Mouse (Mus musculus) forebrain, embryonic 13.5 days (tissue): ENCODE data around the gene Prss54. TPM values are rescaled to one million over a fixed set of nuclear protein-coding genes. Genes with fewer than 3 reads are reported as not detected.
A peak's percentile ranks its signal among the peaks of the same experiment; 100 is the strongest.

Experiments
- ATAC-seq: fragments of 200-750 bp; cut with Nextera tagmentation; 2 replicates; pipeline ENCODE4 v1.8.0; 2017
- H3K27ac ChIP-seq: fragments of 300-500 bp; sonication (generic); 2 replicates; pipeline ENCODE4 v1.5.1; 2015; ENCODE audit warnings: inconsistent platforms, mild to moderate bottlenecking, moderate library complexity
- H3K27me3 ChIP-seq: fragments of 300-500 bp; sonication (generic); 2 replicates; pipeline ENCODE4 v1.6.1; 2015; ENCODE audit warnings: mild to moderate bottlenecking, inconsistent platforms
- H3K36me3 ChIP-seq: fragments of 300-500 bp; sonication (generic); 2 replicates; pipeline ENCODE4 v1.6.1; 2015; ENCODE audit warnings: mild to moderate bottlenecking, inconsistent platforms; ENCODE audit not compliant: poor library complexity, severe bottlenecking
- H3K4me1 ChIP-seq: fragments of 300-500 bp; sonication (generic); 2 replicates; pipeline ENCODE4 v1.6.1; 2015; ENCODE audit warnings: inconsistent platforms
- H3K4me2 ChIP-seq: fragments of 300-500 bp; sonication (generic); 2 replicates; pipeline ENCODE4 v1.6.1; 2015; ENCODE audit warnings: inconsistent platforms, mild to moderate bottlenecking, moderate library complexity
- H3K4me3 ChIP-seq: fragments of 300-500 bp; sonication (generic); 2 replicates; pipeline ENCODE4 v1.5.1; 2015; ENCODE audit warnings: mild to moderate bottlenecking, inconsistent platforms
- H3K9ac ChIP-seq: fragments of 300-500 bp; sonication (generic); 2 replicates; pipeline ENCODE4 v1.6.1; 2015; ENCODE audit warnings: mild to moderate bottlenecking, inconsistent platforms
- H3K9me3 ChIP-seq: fragments of 300-500 bp; sonication (generic); replicated peaks from 2 replicates; pipeline ENCODE4 v1.6.1; 2016; ENCODE audit warnings: inconsistent platforms
- WGBS: fragments of 180-500 bp; shearing (Covaris S2); methylation state at CpG from one replicate; pipeline ENCODE4 v1.1.7; 2015; 5-methylcytosine and 5-hydroxymethylcytosine counted together
- polyA plus RNA-seq: library from polyadenylated mRNA; unstranded; fragments of >200 nt; fragmentation: Nextera tagmentation; extraction: Ambion mirVana; gene quantifications from 2 replicates; pipeline ENCODE4 v1.2.1, GENCODE M21; 2015

The Prss54 gene
- polyA plus RNA-seq, 1 experiment from 2014 or later = not detected

DNA sequence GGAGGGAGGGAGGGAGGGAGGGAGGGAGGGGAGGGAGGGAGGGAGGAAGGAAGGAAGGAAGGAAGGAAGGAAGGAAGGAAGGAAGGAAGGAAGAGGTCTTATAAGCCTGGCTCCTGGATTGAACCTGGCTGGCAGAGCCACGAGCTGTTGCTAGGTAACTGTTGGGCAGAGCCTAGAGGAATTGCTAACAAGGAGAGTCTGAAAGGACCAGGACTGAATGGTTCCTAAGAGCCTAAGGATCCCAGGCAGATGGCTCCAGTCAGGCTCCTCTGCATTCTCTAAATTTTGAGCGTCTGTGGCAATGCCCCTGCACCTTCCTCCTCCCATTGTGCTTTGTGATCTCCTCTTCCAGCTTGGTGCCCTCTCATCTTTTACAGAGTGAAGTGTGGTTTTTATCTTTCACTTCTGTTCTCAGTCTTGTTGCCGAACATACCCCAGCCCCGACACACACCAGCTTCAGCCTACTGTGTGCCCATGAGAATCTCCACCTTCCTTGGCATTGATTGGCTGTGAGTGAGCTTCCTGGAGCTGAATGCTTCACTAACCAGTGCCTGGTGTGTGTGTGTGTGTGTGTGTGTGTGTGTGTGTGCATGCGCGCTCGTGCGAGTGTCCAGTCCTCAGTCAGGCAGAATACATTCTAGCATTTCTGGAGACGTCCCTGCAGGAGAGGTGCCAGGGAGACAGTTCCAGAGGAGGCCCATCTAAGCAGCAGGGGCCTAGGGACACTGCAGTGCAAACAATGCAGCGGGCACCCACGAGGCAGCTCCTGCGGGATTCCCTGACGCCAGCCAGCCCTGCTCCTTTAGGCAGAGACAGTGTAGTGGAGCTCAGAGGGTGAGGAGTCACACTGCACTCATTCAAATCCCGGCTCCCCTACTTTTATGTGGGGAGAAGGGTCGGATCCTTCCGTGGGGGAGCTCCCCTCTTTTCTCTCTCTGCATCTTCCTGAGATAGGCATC is 26.0 kb downstream of the Prss54 start:
- Histone ChIP-seq H3K27me3 (no peaks in the 10 kb centered on the region), H3K4me2 (peak overlapping the region; percentile 11; the same call in 1 of the 2 replicates), H3K36me3 (no peaks in the 10 kb centered on the region), H3K4me1 (peaks cover 11% of the 10 kb centered on the region), H3K27ac (peak overlapping the region; percentile 26), H3K4me3 (no peak overlapping the region), H3K9me3 (no peaks in the 10 kb centered on the region), H3K9ac (peak overlapping the region; percentile 35; the same call in 1 of the 2 replicates)
- peak; percentile 79 for ATAC-seq
- WGBS = 44% methylated on average over 16 of the region's 16 CpGs

DNA sequence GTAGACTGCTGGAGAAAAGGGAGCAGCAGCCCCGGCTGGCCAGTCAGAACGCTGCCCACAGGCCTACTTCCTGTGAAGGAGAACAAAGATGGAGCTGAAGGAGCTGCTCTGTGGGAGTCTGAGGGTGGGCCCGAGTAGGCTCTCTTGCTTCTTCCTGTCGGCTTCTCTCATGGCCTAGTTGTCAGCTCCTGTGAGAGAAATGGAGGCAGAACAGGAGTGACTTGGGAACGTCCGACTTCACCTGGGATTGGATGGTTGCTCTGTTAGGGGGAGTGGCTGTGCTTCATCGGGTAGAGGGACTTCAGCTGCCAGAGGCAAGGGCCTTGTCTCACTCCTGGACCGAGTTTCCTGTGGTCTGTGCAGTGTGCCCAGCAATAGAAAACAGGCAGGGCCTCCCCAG is 28.2 kb downstream of the Prss54 start:
- no peaks in the 10 kb centered on the region; the same call in 1 of the 2 replicates for H3K9me3 ChIP-seq
- WGBS = 67% methylated on average over 8 of the region's 8 CpGs
- H3K36me3 ChIP-seq = no peaks in the 10 kb centered on the region
- H3K27ac ChIP-seq = no peak overlapping the region
- peaks cover 11% of the 10 kb centered on the region for H3K4me1 ChIP-seq
- H3K9ac ChIP-seq = no peak overlapping the region
- no peaks in the 10 kb centered on the region for H3K27me3 ChIP-seq
- no peak for ATAC-seq
- no peak overlapping the region for H3K4me3 ChIP-seq
- no peak overlapping the region for H3K4me2 ChIP-seq

DNA sequence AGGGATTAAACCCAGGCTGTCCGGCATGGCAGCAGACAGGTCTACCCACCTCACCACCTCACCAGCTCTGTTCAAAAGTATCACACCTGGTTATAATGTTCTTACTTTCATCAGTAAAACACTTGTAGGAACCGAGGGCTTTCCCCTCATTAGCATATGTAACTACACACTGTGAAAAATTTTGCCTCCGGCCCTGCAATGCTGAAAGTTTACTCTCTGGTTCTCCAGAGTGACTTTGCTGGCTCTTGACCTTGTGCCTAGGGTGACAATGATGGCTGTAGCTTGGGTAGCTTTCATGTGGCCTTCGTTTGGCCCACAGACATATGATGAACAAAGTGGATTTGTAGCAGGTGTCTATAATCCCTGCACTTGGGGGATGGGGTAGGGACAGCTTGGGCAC is 29.2 kb downstream of the Prss54 start:
- Histone ChIP-seq H3K9me3 (no peaks in the 10 kb centered on the region; the same call in 1 of the 2 replicates), H3K36me3 (no peaks in the 10 kb centered on the region), H3K4me3 (no peak overlapping the region), H3K27ac (no peak overlapping the region), H3K4me1 (peaks cover 11% of the 10 kb centered on the region), H3K4me2 (no peak overlapping the region), H3K9ac (no peak overlapping the region), H3K27me3 (no peaks in the 10 kb centered on the region)
- no peak for ATAC-seq
- WGBS = 78% methylated on average over 4 of the region's 4 CpGs

DNA sequence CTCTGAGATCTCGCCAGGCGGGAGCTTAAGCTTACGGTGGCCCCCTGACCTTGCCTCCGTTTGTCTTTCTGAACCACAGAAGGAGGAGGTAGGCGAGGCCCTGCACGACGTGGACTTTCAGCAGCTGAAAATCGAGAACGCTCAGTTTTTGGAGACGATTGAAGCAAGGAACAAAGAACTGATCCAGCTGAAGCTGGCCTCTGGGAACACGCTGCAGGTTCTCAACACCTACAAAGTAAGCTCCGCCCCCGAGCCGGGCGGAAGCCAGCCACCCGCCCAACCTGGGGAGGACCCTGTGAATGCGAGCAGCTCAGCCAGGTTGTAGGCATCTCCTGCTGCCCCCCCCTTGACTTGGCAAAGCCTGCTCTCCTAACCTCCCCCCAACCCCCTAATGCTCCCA is 30.3 kb downstream of the Prss54 start:
- Histone ChIP-seq H3K9me3 (no peaks in the 10 kb centered on the region; the same call in 1 of the 2 replicates), H3K4me2 (no peak overlapping the region), H3K9ac (no peak overlapping the region), H3K36me3 (no peaks in the 10 kb centered on the region), H3K4me3 (no peak overlapping the region), H3K4me1 (peaks cover 10% of the 10 kb centered on the region), H3K27ac (no peak overlapping the region), H3K27me3 (no peaks in the 10 kb centered on the region)
- WGBS = 84% methylated on average over 17 of the region's 17 CpGs
- ATAC-seq = no peak

DNA sequence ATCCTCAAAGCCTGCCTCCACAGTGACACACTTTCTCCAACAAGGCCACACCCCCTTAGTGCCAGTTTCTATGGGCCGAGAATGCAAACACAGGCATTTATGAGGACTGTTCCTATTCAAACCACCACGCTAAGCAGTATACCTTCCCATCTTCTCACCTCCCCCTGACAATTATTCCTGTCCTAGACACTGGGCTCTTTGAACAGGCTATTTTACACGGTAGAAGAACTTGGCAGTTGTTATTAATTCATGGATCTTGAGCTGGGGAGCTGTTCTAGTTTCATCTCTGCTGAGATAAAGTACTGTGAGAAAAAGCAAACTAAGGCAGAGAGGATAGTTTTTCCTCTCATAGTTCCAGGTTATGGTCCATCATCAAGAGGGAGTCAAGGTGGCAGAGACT is 33.1 kb downstream of the Prss54 start:
- 64% methylated on average over 3 of the region's 3 CpGs for WGBS

DNA sequence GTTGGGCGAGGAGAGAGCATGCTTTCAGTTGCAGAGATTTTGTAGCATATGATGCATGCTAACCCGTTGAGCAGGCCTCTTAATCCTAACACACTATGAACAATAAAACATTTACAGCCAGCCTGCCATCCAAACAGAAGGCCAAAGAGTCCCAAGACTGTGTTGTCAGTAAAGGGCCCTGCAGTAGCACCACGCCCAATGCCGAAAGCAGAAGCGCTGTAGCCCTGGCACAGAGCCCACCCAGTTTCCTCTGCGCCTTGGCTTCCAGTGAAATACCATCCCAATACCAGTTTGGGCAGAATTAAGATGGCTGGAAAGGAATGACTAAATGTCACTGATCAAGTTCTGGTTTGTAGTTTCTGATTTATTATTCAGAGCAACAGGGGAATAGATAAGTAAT is 33.9 kb downstream of the Prss54 start:
- no peaks in the 10 kb centered on the region; the same call in 1 of the 2 replicates for H3K9me3 ChIP-seq
- no peak overlapping the region for H3K9ac ChIP-seq
- H3K4me1 ChIP-seq = no peaks in the 10 kb centered on the region
- no peaks in the 10 kb centered on the region for H3K36me3 ChIP-seq
- H3K4me2 ChIP-seq = no peak overlapping the region
- no peaks in the 10 kb centered on the region for H3K27me3 ChIP-seq
- H3K27ac ChIP-seq = no peak overlapping the region
- no peak overlapping the region for H3K4me3 ChIP-seq
- no peak for ATAC-seq
- WGBS = 90% methylated on average over 6 of the region's 6 CpGs

More for the DNA sequence above, 33.1 kb downstream of the Prss54 start:
- H3K27me3 ChIP-seq = no peaks in the 10 kb centered on the region
- H3K27ac ChIP-seq = no peak overlapping the region
- no peak overlapping the region for H3K9ac ChIP-seq
- H3K36me3 ChIP-seq = no peaks in the 10 kb centered on the region
- H3K4me1 ChIP-seq = no peaks in the 10 kb centered on the region
- H3K4me3 ChIP-seq = no peak overlapping the region
- no peak for ATAC-seq
- no peaks in the 10 kb centered on the region; the same call in 1 of the 2 replicates for H3K9me3 ChIP-seq
- no peak overlapping the region for H3K4me2 ChIP-seq

DNA sequence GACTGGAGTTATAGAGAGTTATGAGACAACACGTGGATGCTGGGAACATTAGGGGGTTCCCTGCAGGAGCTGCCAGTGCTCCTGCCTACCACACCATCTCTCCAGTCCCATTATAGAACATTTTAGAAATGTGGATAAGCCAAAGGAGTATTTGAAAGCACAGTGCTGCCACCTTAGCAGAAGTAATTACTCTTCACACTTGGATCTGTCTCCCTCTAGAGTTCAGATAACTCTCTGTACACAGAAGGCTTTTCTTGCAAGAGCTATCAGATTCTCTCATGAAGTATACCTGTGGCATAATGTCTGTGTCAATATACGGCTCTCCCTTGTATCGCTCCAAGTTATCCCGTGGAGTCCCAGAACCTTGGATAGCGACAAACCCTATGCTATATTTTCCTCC is 36.7 kb downstream of the Prss54 start:
- 86% methylated on average over 5 of the region's 5 CpGs for WGBS
- H3K9me3 ChIP-seq = no peaks in the 10 kb centered on the region; the same call in 1 of the 2 replicates
- no peaks in the 10 kb centered on the region for H3K36me3 ChIP-seq
- H3K27me3 ChIP-seq = no peaks in the 10 kb centered on the region
- H3K9ac ChIP-seq = no peak overlapping the region
- no peaks in the 10 kb centered on the region for H3K4me1 ChIP-seq
- H3K4me2 ChIP-seq = no peak overlapping the region
- no peak for ATAC-seq
- H3K4me3 ChIP-seq = no peak overlapping the region
- H3K27ac ChIP-seq = no peak overlapping the region

DNA sequence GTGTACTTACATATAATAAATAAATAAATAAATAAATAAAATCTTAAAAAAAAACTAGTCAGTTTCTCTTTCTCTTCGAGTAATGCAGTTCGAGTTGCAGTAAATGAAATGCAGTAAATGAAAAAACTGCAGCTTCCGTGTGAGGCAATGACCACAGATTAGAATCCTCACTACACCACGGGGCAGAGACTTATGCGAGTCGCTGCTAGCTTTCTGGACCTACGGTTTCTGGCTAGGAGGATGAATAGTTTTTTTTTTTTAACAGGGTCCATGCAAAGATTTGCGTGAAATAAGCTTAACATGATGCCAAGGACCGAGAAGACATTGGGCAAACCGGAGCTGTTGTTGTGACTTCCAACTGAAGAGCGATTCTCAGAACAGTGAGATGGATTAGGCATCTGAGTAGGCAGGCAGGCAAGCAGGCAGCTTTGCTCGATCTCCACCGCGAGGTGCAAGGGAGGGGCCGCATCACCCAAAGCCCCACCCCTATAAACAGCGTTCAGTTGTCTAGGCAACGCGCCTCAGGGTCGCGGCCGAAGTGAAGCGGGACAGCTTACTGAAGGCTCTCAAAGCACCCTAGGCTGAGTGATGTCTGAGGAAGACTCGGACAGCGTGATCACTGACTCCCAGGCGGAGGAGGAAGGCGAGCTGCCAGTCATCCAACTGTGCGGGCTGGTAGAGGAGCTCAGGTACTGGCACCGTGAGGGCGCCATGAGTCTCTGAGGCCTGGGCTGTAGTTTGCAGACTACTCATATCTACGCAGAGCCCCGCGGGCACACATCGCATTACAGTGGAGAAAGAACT is 42.4 kb downstream of the Prss54 start, which contains the start of gene Ccdc113:
TSS of gene Ccdc113 (plus strand) at position 502 of the 804 bp plus-strand sequence.
- Histone ChIP-seq H3K9me3 (no peaks in the 10 kb centered on the region), H3K4me1 (peaks cover 12% of the 10 kb centered on the region), H3K4me3 (peak within 1 kb of the TSS; percentile 49), H3K36me3 (no peaks in the 10 kb centered on the region), H3K27ac (no peak within 1 kb of the TSS), H3K27me3 (no peaks in the 10 kb centered on the region), H3K9ac (peak within 1 kb of the TSS; percentile 60), H3K4me2 (peak within 1 kb of the TSS; percentile 81)
- 7% methylated on average over 33 of the region's 33 CpGs for WGBS
- peak; percentile 91 for ATAC-seq

DNA sequence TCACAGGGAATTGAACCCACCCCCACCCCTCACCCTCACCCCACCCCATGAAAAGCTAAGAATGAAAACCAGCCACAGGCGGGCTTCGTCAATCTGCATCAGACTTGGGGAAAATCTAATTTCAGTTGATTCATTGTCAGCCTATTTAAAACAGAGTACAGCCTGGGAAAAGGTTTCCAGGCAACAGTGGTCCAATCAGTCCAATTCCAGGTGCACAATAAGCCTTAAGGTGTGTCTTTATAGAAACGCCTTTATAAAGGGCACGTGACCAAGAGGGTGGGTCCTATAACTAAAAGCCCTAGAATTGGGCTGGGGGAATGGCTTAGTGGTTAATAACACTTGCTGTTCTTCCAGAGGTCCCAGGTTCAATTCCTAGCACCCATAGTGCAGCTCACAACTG is 43.9 kb downstream of the Prss54 start:
- Histone ChIP-seq H3K27me3 (no peaks in the 10 kb centered on the region), H3K9ac (no peak overlapping the region), H3K27ac (no peak overlapping the region), H3K9me3 (no peaks in the 10 kb centered on the region), H3K4me3 (no peak overlapping the region), H3K4me1 (peaks cover 12% of the 10 kb centered on the region), H3K36me3 (no peaks in the 10 kb centered on the region), H3K4me2 (no peak overlapping the region)
- WGBS = 55% methylated on average over 4 of the region's 4 CpGs
- no peak for ATAC-seq

DNA sequence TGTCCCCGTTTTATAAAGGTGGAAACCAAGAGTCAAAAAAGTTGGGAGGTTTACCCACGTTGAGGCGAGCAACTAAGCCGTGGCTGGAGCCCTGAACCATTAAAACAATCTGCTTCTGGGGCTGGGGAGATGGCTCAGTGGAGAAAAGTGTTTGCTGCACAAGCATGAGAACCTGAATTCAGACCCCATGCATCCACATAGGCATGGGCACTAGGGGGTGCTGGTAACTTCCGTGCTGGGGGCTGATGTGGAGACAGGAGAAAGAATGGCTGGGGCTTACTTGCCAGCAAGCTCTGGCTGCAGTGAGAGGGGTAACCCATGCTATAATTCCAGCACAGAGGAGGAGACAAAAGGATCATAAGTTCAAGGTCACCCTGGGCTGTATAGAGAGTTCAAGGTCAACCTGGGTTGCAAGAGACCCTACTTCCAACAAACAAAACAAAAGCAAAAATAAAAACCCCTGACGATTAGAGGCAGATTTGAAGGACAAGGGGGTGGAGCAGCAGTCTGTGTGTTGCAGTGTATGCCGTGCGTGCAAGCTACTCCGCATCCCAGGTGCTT is 47.3 kb downstream of the Prss54 start:
- no peak overlapping the region for H3K9ac ChIP-seq
- no peak overlapping the region for H3K4me3 ChIP-seq
- no peaks in the 10 kb centered on the region for H3K36me3 ChIP-seq
- H3K27me3 ChIP-seq = no peaks in the 10 kb centered on the region
- ATAC-seq = no peak
- no peaks in the 10 kb centered on the region for H3K9me3 ChIP-seq
- H3K4me2 ChIP-seq = no peak overlapping the region
- no peak overlapping the region for H3K27ac ChIP-seq
- peaks cover 8% of the 10 kb centered on the region; the same call in 1 of the 2 replicates for H3K4me1 ChIP-seq
- WGBS = 59% methylated on average over 9 of the region's 9 CpGs

DNA sequence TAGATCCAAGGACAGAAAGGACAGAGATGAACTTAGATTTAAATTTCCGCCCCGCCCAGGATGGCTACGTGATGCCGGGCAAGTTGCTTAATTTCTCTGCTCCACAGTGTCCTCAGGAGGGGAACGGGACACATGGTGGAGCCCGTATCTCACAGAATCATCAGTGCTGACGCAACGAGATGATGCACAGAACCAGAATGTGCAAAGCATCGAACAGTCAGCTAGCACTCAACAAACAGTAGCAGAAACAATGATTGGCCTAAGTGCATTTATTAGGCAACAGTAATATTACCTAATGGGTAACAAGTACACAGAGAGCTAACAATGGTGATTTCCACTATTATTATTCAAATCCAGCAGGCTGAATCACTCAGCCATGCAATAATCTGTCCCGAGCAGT is 47.9 kb downstream of the Prss54 start:
- no peak overlapping the region for H3K27ac ChIP-seq
- no peak overlapping the region for H3K9ac ChIP-seq
- H3K4me2 ChIP-seq = no peak overlapping the region
- 0 out of 2 replicates have a peak, but pooled peaks cover 5% of the 10 kb centered on the region for H3K4me1 ChIP-seq
- no peak for ATAC-seq
- H3K27me3 ChIP-seq = no peaks in the 10 kb centered on the region
- no peak overlapping the region for H3K4me3 ChIP-seq
- no peaks in the 10 kb centered on the region for H3K9me3 ChIP-seq
- WGBS = 74% methylated on average over 10 of the region's 10 CpGs
- H3K36me3 ChIP-seq = no peaks in the 10 kb centered on the region

DNA sequence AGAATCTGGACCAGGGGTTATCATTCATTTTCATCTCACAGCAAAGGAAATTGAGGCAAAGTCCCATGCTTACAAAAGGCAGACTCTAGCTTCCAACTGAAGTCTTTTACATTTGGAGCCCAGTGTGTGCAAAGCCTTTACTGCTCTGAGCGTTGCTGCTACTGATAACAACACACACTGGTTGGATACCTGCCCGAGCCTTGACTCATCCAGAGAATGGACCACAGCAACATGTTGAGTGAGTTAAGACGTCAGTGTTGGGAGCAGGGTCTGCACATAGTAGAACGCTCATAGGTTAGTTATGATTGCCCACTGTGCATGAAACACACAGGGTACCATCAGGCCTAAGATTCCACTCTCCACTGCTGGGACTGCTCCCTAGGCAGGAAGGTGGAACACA is 52.1 kb downstream of the Prss54 start:
- no peak overlapping the region for H3K9ac ChIP-seq

More for the DNA sequence above, 52.1 kb downstream of the Prss54 start:
- Histone ChIP-seq H3K4me1 (no peaks in the 10 kb centered on the region), H3K27me3 (no peaks in the 10 kb centered on the region), H3K27ac (no peak overlapping the region), H3K9me3 (no peaks in the 10 kb centered on the region), H3K4me3 (no peak overlapping the region), H3K4me2 (no peak overlapping the region), H3K36me3 (no peaks in the 10 kb centered on the region)
- WGBS = 87% methylated on average over 4 of the region's 4 CpGs
- ATAC-seq = no peak
